Comparison of ENCODE assay signal across 9 mouse cellular contexts in the genomic region with DNA sequence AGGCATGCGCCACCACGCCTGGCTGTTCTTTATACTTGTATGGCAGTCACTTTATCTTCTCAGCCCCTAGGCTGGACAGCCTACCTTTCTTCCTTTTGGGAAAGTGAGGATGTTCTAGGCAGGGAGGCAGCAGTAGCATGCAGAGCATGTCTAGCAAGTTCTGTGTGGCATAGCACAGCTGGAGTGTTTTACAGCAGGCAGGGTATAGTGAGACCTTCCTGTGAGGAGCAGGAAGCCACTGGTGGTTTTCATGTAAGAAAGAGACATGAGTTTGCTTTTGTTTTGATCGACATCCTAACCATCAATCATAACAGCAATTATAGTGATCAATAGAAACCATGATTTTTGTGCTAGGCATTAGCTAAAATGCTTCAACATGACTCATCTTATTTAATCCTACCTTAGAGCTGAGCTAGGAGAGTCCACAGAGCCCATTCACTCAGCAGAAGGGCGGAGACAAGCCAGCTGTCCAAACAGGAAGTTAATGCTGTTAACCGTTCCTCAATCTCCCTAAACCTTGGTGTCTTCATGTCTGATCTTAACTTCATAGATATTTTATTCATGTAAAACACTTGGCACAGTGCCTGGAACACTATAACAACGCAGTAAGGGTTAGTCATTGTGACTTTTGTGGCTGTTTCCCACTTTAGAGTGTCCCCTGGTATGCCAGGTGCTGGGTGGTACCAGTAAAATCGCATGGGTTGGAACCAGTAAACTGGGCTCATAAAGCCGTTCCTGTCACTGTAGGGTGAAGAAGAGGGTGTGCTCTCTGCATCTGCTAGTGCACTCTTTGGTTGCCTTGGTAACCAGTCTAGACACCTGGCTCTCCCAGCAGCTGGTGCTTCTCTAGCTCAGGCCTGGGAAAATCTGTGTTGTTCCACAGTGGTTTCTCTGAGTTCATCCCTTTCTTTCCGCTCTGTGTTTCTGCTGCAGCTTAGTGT. TPM values are rescaled to one million over a fixed set of nuclear protein-coding genes. Genes with fewer than 3 reads are reported as not detected.
DNase-seq lines count a peak whose midpoint lies in the region; ATAC-seq and TF ChIP-seq lines count a peak whose summit lies in the region.
"Had no signal": no experiment of that assay in that cellular context is flagged by ENCODE, and none has a peak within 500 bp of the region (broad histone marks: within the 10 kb centered on the region; RNA-seq: fewer than 3 reads in every experiment).

No protein-coding gene starts in this region.

- H3K27me3 ChIP-seq in intestine, embryonic 14.5 days (replicated peaks; ENCODE audit: control insufficient read depth, insufficient read depth, low read length), result no peaks in the 10 kb centered on the region
- no peaks in the 10 kb centered on the region for H3K27me3 ChIP-seq in midbrain, embryonic 13.5 days

- no peaks in the 10 kb centered on the region for H3K36me3 ChIP-seq in intestine, embryonic 14.5 days (ENCODE audit: control insufficient read depth, insufficient read depth, low read length)
- H3K36me3 ChIP-seq in midbrain, embryonic 13.5 days, result no peaks in the 10 kb centered on the region

- peak overlapping the region; percentile 87 for H3K27ac ChIP-seq in intestine, embryonic 14.5 days (ENCODE audit: low read depth)
- H3K27ac ChIP-seq in midbrain, embryonic 13.5 days, result peak overlapping the region; percentile 44; the same call in 1 of the 2 replicates

- peak; percentile 88 for ATAC-seq in intestine, embryonic 14.5 days (replicated peaks; ENCODE audit: low FRiP score, low TSS enrichment, low read depth)
- ATAC-seq in midbrain, embryonic 13.5 days, result peak; percentile 87

- 0 out of 2 replicates have a peak overlapping the region, but pooled peaks have one; percentile 4 for H3K4me2 ChIP-seq in intestine, embryonic 14.5 days (ENCODE audit: low read length)
- no peak overlapping the region for H3K4me2 ChIP-seq in midbrain, embryonic 13.5 days (replicated peaks)

- no peaks in the 10 kb centered on the region for H3K9me3 ChIP-seq in intestine, embryonic 14.5 days (ENCODE audit: control insufficient read depth, low read length)
- no peaks in the 10 kb centered on the region for H3K9me3 ChIP-seq in midbrain, embryonic 13.5 days

- no peak overlapping the region for H3K4me3 ChIP-seq in intestine, embryonic 14.5 days (ENCODE audit: low read depth, low read length)
- no peak overlapping the region for H3K4me3 ChIP-seq in midbrain, embryonic 13.5 days (replicated peaks)

- DNase-seq in right cerebral cortex, adult 18-20 months, result peak; percentile 37
- no peak for DNase-seq in right cerebral cortex, postnatal 4 days
- DNase-seq in brain, embryonic 14.5 days (ENCODE audit: low read depth), result peak; percentile 84
- peak; percentile 83 for DNase-seq in intestine, embryonic 14.5 days (ENCODE audit: low spot score)
- peak; percentile 60 for DNase-seq in thymus, postnatal 14 days
- no peak for DNase-seq in adrenal gland, postnatal 14 days
- DNase-seq in urinary bladder, adult 18-20 months (ENCODE audit: low spot score in 2 of 2), result no peak

- peaks cover 39% of the 10 kb centered on the region for H3K4me1 ChIP-seq in intestine, embryonic 14.5 days (replicated peaks; ENCODE audit: control insufficient read depth, insufficient read depth, low read length)
- H3K4me1 ChIP-seq in midbrain, embryonic 13.5 days (replicated peaks), result peaks cover 20% of the 10 kb centered on the region

- TF ChIP-seq CTCF in brain, embryonic 14.5 days (IDR thresholded peaks at IDR 0.05; ENCODE audit: borderline replicate concordance, extremely low read depth, insufficient read depth, insufficient read length), result no peak

- no peak overlapping the region for H3K9ac ChIP-seq in intestine, embryonic 14.5 days (ENCODE audit: low read length)
- H3K9ac ChIP-seq in midbrain, embryonic 13.5 days (replicated peaks), result no peak overlapping the region

- 29% methylated on average over 9 of the region's 9 CpGs for WGBS in intestine, embryonic 14.5 days
- WGBS in midbrain, embryonic 13.5 days, result 68% methylated on average over 9 of the region's 9 CpGs

- no peak for TF ChIP-seq POLR2A in brain, embryonic 14.5 days (IDR thresholded peaks at IDR 0.05; ENCODE audit: borderline replicate concordance, extremely low read depth, insufficient read depth, insufficient read length, poor library complexity, severe bottlenecking)

RNA-seq across cellular contexts. Expression of a gene that starts 21.9 kb away (rescaled TPM):
- polyA plus RNA-seq in brain, embryonic 14.5 days (2012; rRNA removed), result not detected in 2 replicates
- not detected in 2 replicates for polyA plus RNA-seq in intestine, embryonic 14.5 days (2014; fragmentation: Nextera tagmentation; extraction: Ambion mirVana)
- not detected in 2 replicates for polyA plus RNA-seq in midbrain, embryonic 13.5 days (2015; fragmentation: Nextera tagmentation; extraction: Ambion mirVana)
- total RNA-seq in adrenal gland, postnatal 14 days (2021), result 4.4 TPM in 1 of 2 replicates, not detected in the other
- total RNA-seq: layer of hippocampus, postnatal 36 days had no signal

Comparison
In these comparisons a context has a peak if more than half of its experiments do, and no peak if none do; other contexts are left out.
1. DNase-seq: peak in right cerebral cortex, adult 18-20 months (single experiment), brain, embryonic 14.5 days (single experiment), intestine, embryonic 14.5 days (single experiment) and thymus, postnatal 14 days (single experiment); none in right cerebral cortex, postnatal 4 days (single experiment), adrenal gland, postnatal 14 days (single experiment) and urinary bladder, adult 18-20 months (0 of 2).